In genomic region chr13:43558357-43558756, GRCm38 (mm10) we compare ENCODE assay signal across 11 mouse cellular contexts. TPM values are rescaled to one million over a fixed set of nuclear protein-coding genes. Genes with fewer than 3 reads are reported as not detected.
DNase-seq lines count a peak whose midpoint lies in the region; ATAC-seq and TF ChIP-seq lines count a peak whose summit lies in the region.
"Had no signal": no experiment of that assay in that cellular context is flagged by ENCODE, and none has a peak within 500 bp of the region (broad histone marks: within the 10 kb centered on the region; RNA-seq: fewer than 3 reads in every experiment).

No protein-coding gene starts in this region.

- H3K27me3 ChIP-seq in kidney, embryonic 16.5 days (ENCODE audit: insufficient read depth, low read length) = no peaks in the 10 kb centered on the region
- H3K27me3 ChIP-seq in forebrain, embryonic 12.5 days = peaks cover 11% of the 10 kb centered on the region; the same call in 1 of the 2 replicates
- no peaks in the 10 kb centered on the region for H3K27me3 ChIP-seq in hindbrain, postnatal 0 days (ENCODE audit: insufficient read depth, low read length)
- H3K27me3 ChIP-seq in midbrain, embryonic 15.5 days (replicated peaks) = no peaks in the 10 kb centered on the region

- H3K9ac ChIP-seq in kidney, embryonic 16.5 days (replicated peaks; ENCODE audit: low read length) = 0 out of 2 replicates have a peak overlapping the region, but pooled peaks have one; percentile 41
- no peak overlapping the region for H3K9ac ChIP-seq in forebrain, embryonic 12.5 days
- no peak overlapping the region; the same call in 1 of the 2 replicates for H3K9ac ChIP-seq in hindbrain, postnatal 0 days (replicated peaks; ENCODE audit: low read length)
- no peak overlapping the region for H3K9ac ChIP-seq in midbrain, embryonic 15.5 days

- no peak for ATAC-seq in kidney, embryonic 16.5 days (ENCODE audit: low FRiP score, low TSS enrichment)
- no peak for ATAC-seq in forebrain, embryonic 12.5 days (ENCODE audit: low FRiP score)
- ATAC-seq in hindbrain, postnatal 0 days = no peak
- ATAC-seq in midbrain, embryonic 15.5 days (replicated peaks) = no peak

- peak overlapping the region; percentile 83 for H3K4me3 ChIP-seq in kidney, embryonic 16.5 days (ENCODE audit: low read length)
- no peak overlapping the region for H3K4me3 ChIP-seq in forebrain, embryonic 12.5 days (replicated peaks)
- peak overlapping the region; percentile 72; the same call in 1 of the 2 replicates for H3K4me3 ChIP-seq in hindbrain, postnatal 0 days (ENCODE audit: low read length)
- H3K4me3 ChIP-seq in midbrain, embryonic 15.5 days = no peak overlapping the region

- peak overlapping the region; percentile 90 for H3K4me2 ChIP-seq in kidney, embryonic 16.5 days (replicated peaks; ENCODE audit: low read depth, low read length)
- peak overlapping the region; percentile 96 for H3K4me2 ChIP-seq in forebrain, embryonic 12.5 days
- peak overlapping the region; percentile 88 for H3K4me2 ChIP-seq in hindbrain, postnatal 0 days (ENCODE audit: low read depth, low read length)
- H3K4me2 ChIP-seq in midbrain, embryonic 15.5 days = peak overlapping the region; percentile 84

- H3K36me3 ChIP-seq in kidney, embryonic 16.5 days (ENCODE audit: insufficient read depth, low read length) = peaks cover 12% of the 10 kb centered on the region
- H3K36me3 ChIP-seq in forebrain, embryonic 12.5 days (replicated peaks) = peaks cover 8% of the 10 kb centered on the region; the same call in 1 of the 2 replicates
- H3K36me3 ChIP-seq in hindbrain, postnatal 0 days (ENCODE audit: insufficient read depth, low read length) = no peaks in the 10 kb centered on the region
- H3K36me3 ChIP-seq in midbrain, embryonic 15.5 days (replicated peaks) = no peaks in the 10 kb centered on the region

- no peak for DNase-seq in kidney, adult 11 months
- no peak for DNase-seq in hindbrain, postnatal 0 days (ENCODE audit: low spot score)
- no peak for DNase-seq in frontal cortex, postnatal 36 days (ENCODE audit: low spot score in 2 of 2)
- DNase-seq in spleen, adult 12 weeks (ENCODE audit: low spot score) = no peak
- DNase-seq in right cerebral cortex, adult 2 months (ENCODE audit: low spot score in 2 of 2) = no peak
- DNase-seq: gastrocnemius, postnatal 14 days; right cerebral cortex, postnatal 4 days had no signal

- TF ChIP-seq CTCF in hindbrain, postnatal 0 days (IDR thresholded peaks at IDR 0.05; ENCODE audit: low read depth) = no peak

- WGBS in kidney, embryonic 16.5 days = 32% methylated on average over 6 of the region's 6 CpGs
- WGBS in forebrain, embryonic 12.5 days = 86% methylated on average over 6 of the region's 6 CpGs
- WGBS in hindbrain, postnatal 0 days = 71% methylated on average over 6 of the region's 6 CpGs
- 84% methylated on average over 6 of the region's 6 CpGs for WGBS in midbrain, embryonic 15.5 days

- peaks cover 18% of the 10 kb centered on the region for H3K4me1 ChIP-seq in kidney, embryonic 16.5 days (ENCODE audit: insufficient read depth, low read length)
- peaks cover 26% of the 10 kb centered on the region for H3K4me1 ChIP-seq in forebrain, embryonic 12.5 days
- peaks cover 9% of the 10 kb centered on the region for H3K4me1 ChIP-seq in hindbrain, postnatal 0 days (ENCODE audit: insufficient read depth, low read length)
- H3K4me1 ChIP-seq in midbrain, embryonic 15.5 days = peaks cover 12% of the 10 kb centered on the region

- no peaks in the 10 kb centered on the region for H3K9me3 ChIP-seq in kidney, embryonic 16.5 days (ENCODE audit: low read length)
- no peaks in the 10 kb centered on the region for H3K9me3 ChIP-seq in forebrain, embryonic 12.5 days
- no peaks in the 10 kb centered on the region for H3K9me3 ChIP-seq in hindbrain, postnatal 0 days (ENCODE audit: low read length)
- H3K9me3 ChIP-seq in midbrain, embryonic 15.5 days = no peaks in the 10 kb centered on the region

- H3K27ac ChIP-seq in kidney, embryonic 16.5 days (ENCODE audit: low read length) = no peak overlapping the region
- no peak overlapping the region for H3K27ac ChIP-seq in forebrain, embryonic 12.5 days
- H3K27ac ChIP-seq in hindbrain, postnatal 0 days = no peak overlapping the region
- no peak overlapping the region for H3K27ac ChIP-seq in midbrain, embryonic 15.5 days
- H3K27ac ChIP-seq: macrophage had no signal

RNA-seq across cellular contexts. Expression of gene Mcur1, which starts 1.6 kb away (rescaled TPM):
- polyA plus RNA-seq in kidney, embryonic 16.5 days (2015; fragmentation: Nextera tagmentation; extraction: Ambion mirVana) = 22.2 and 23.0 TPM in 2 replicates
- 11.7 and 11.8 TPM in 2 replicates for polyA plus RNA-seq in forebrain, embryonic 12.5 days (2016; fragmentation: Nextera tagmentation; extraction: Ambion mirVana)
- total RNA-seq in hindbrain, postnatal 0 days (2014; rRNA removed) = 9.3 and 12.4 TPM in 2 replicates
- 8.0 and 8.4 TPM in 2 replicates for polyA plus RNA-seq in hindbrain, postnatal 0 days (2015; fragmentation: Nextera tagmentation; extraction: Ambion mirVana)
- polyA plus RNA-seq in midbrain, embryonic 15.5 days (2015; fragmentation: Nextera tagmentation; extraction: Ambion mirVana) = 6.4 and 7.2 TPM in 2 replicates

RNA-seq across cellular contexts. Expression of gene Rnf182, which starts 57.2 kb away (rescaled TPM):
- polyA plus RNA-seq in kidney, embryonic 16.5 days (2015; fragmentation: Nextera tagmentation; extraction: Ambion mirVana) = 1.6 and 3.2 TPM in 2 replicates
- polyA plus RNA-seq in forebrain, embryonic 12.5 days (2016; fragmentation: Nextera tagmentation; extraction: Ambion mirVana) = 17.0 and 18.7 TPM in 2 replicates
- 7.5 and 10.0 TPM in 2 replicates for total RNA-seq in hindbrain, postnatal 0 days (2014; rRNA removed)
- 20.7 and 26.2 TPM in 2 replicates for polyA plus RNA-seq in hindbrain, postnatal 0 days (2015; fragmentation: Nextera tagmentation; extraction: Ambion mirVana)
- 29.4 and 32.8 TPM in 2 replicates for polyA plus RNA-seq in midbrain, embryonic 15.5 days (2015; fragmentation: Nextera tagmentation; extraction: Ambion mirVana)
- polyA plus RNA-seq: macrophage had no signal

Comparison
In these comparisons a context has a peak if more than half of its experiments do, and no peak if none do; other contexts are left out.
1. H3K4me3 ChIP-seq: peak in kidney, embryonic 16.5 days (single experiment) and hindbrain, postnatal 0 days (single experiment); none in forebrain, embryonic 12.5 days (single experiment) and midbrain, embryonic 15.5 days (single experiment).
2. Peak in every context shown above with its lines, with median percentiles within 50 percentile points of each other: H3K4me2 ChIP-seq.